8 mouse cellular contexts compared by ENCODE assay signal in genomic region chr4:151981363-151981762, GRCm38 (mm10). TPM values are rescaled to one million over a fixed set of nuclear protein-coding genes. Genes with fewer than 3 reads are reported as not detected.
DNase-seq lines count a peak whose midpoint lies in the region; ATAC-seq and TF ChIP-seq lines count a peak whose summit lies in the region.

No protein-coding gene starts in this region.

- TF ChIP-seq CTCF in brain, embryonic 14.5 days (IDR thresholded peaks at IDR 0.05; ENCODE audit: borderline replicate concordance, extremely low read depth, insufficient read depth, insufficient read length) = peak; percentile 100

- H3K36me3 ChIP-seq in heart, embryonic 12.5 days = peaks cover 61% of the 10 kb centered on the region
- H3K36me3 ChIP-seq in kidney, embryonic 16.5 days (ENCODE audit: insufficient read depth, low read length) = peaks cover 19% of the 10 kb centered on the region; the same call in 1 of the 2 replicates
- peaks cover 71% of the 10 kb centered on the region for H3K36me3 ChIP-seq in liver, embryonic 12.5 days
- peaks cover 22% of the 10 kb centered on the region for H3K36me3 ChIP-seq in stomach, embryonic 14.5 days (ENCODE audit: control insufficient read depth, insufficient read depth, low read length)

- peak; percentile 78 for DNase-seq in CD4-positive helper T cell, adult 2 months (ENCODE audit: low read depth, low spot score)
- peak; percentile 80 for DNase-seq in brain, embryonic 14.5 days (ENCODE audit: low read depth)
- DNase-seq in natural killer cell, adult 2 months (ENCODE audit: low spot score in 2 of 2) = peak; percentile 61 to 74

- H3K9me3 ChIP-seq in heart, embryonic 12.5 days (replicated peaks) = no peaks in the 10 kb centered on the region
- H3K9me3 ChIP-seq in kidney, embryonic 16.5 days (ENCODE audit: low read length) = no peaks in the 10 kb centered on the region
- no peaks in the 10 kb centered on the region for H3K9me3 ChIP-seq in liver, embryonic 12.5 days (replicated peaks)
- H3K9me3 ChIP-seq in stomach, embryonic 14.5 days (ENCODE audit: control insufficient read depth, low read depth, low read length) = no peaks in the 10 kb centered on the region

- no peak overlapping the region for H3K4me3 ChIP-seq in heart, embryonic 12.5 days
- no peak overlapping the region for H3K4me3 ChIP-seq in kidney, embryonic 16.5 days (ENCODE audit: low read length)
- no peak overlapping the region for H3K4me3 ChIP-seq in liver, embryonic 12.5 days
- no peak overlapping the region for H3K4me3 ChIP-seq in stomach, embryonic 14.5 days (ENCODE audit: low read depth, low read length)

- 17% methylated on average over 5 of the region's 5 CpGs for WGBS in heart, embryonic 12.5 days
- 6% methylated on average over 5 of the region's 5 CpGs for WGBS in kidney, embryonic 16.5 days
- 18% methylated on average over 5 of the region's 5 CpGs for WGBS in liver, embryonic 12.5 days (ENCODE audit: insufficient replicate concordance)
- 8% methylated on average over 5 of the region's 5 CpGs for WGBS in stomach, embryonic 14.5 days

- H3K4me1 ChIP-seq in heart, embryonic 12.5 days (replicated peaks) = peaks cover 27% of the 10 kb centered on the region
- peaks cover 11% of the 10 kb centered on the region for H3K4me1 ChIP-seq in kidney, embryonic 16.5 days (ENCODE audit: insufficient read depth, low read length)
- H3K4me1 ChIP-seq in liver, embryonic 12.5 days = peaks cover 28% of the 10 kb centered on the region
- H3K4me1 ChIP-seq in stomach, embryonic 14.5 days (ENCODE audit: control insufficient read depth, insufficient read depth, low read length) = 0 out of 2 replicates have a peak, but pooled peaks cover 4% of the 10 kb centered on the region

- TF ChIP-seq POLR2A in brain, embryonic 14.5 days (IDR thresholded peaks at IDR 0.05; ENCODE audit: borderline replicate concordance, extremely low read depth, insufficient read depth, insufficient read length, poor library complexity, severe bottlenecking) = no peak

- peak; percentile 83 for ATAC-seq in erythroblast, adult 5-6 weeks (replicated peaks; ENCODE audit: low FRiP score, poor library complexity, severe bottlenecking)
- ATAC-seq in heart, embryonic 12.5 days (ENCODE audit: insufficient number of reproducible peaks, low FRiP score) = peak; percentile 60
- ATAC-seq in kidney, embryonic 16.5 days (ENCODE audit: low FRiP score, low TSS enrichment) = peak; percentile 33
- peak; percentile 70 for ATAC-seq in liver, embryonic 12.5 days
- ATAC-seq in stomach, embryonic 14.5 days (ENCODE audit: insufficient number of reproducible peaks, insufficient read depth, low FRiP score, low read depth) = peak; percentile 72

- H3K9ac ChIP-seq in heart, embryonic 12.5 days = no peak overlapping the region
- no peak overlapping the region for H3K9ac ChIP-seq in kidney, embryonic 16.5 days (replicated peaks; ENCODE audit: low read length)
- no peak overlapping the region for H3K9ac ChIP-seq in liver, embryonic 12.5 days
- H3K9ac ChIP-seq in stomach, embryonic 14.5 days (replicated peaks; ENCODE audit: low read depth, low read length) = no peak overlapping the region

- no peaks in the 10 kb centered on the region for H3K27me3 ChIP-seq in heart, embryonic 12.5 days (replicated peaks)
- no peaks in the 10 kb centered on the region for H3K27me3 ChIP-seq in kidney, embryonic 16.5 days (ENCODE audit: insufficient read depth, low read length)
- H3K27me3 ChIP-seq in liver, embryonic 12.5 days (replicated peaks) = no peaks in the 10 kb centered on the region
- H3K27me3 ChIP-seq in stomach, embryonic 14.5 days (ENCODE audit: control insufficient read depth, insufficient read depth, low read length) = no peaks in the 10 kb centered on the region

- no peak overlapping the region for H3K4me2 ChIP-seq in heart, embryonic 12.5 days
- no peak overlapping the region for H3K4me2 ChIP-seq in kidney, embryonic 16.5 days (replicated peaks; ENCODE audit: low read depth, low read length)
- no peak overlapping the region for H3K4me2 ChIP-seq in liver, embryonic 12.5 days
- no peak overlapping the region for H3K4me2 ChIP-seq in stomach, embryonic 14.5 days (replicated peaks; ENCODE audit: low read depth, low read length)

- H3K27ac ChIP-seq in heart, embryonic 12.5 days (ENCODE audit: poor library complexity, severe bottlenecking) = no peak overlapping the region
- no peak overlapping the region for H3K27ac ChIP-seq in kidney, embryonic 16.5 days (ENCODE audit: low read length)
- H3K27ac ChIP-seq in liver, embryonic 12.5 days = no peak overlapping the region
- H3K27ac ChIP-seq in stomach, embryonic 14.5 days (ENCODE audit: low read length) = no peak overlapping the region

RNA-seq across cellular contexts. Expression of gene Thap3, which starts 7.4 kb away (rescaled TPM):
- polyA plus RNA-seq in brain, embryonic 14.5 days (2012; rRNA removed) = 37.9 and 43.4 TPM in 2 replicates
- 0.58 and 2.1 TPM in 2 replicates for total RNA-seq in erythroblast, adult 5-6 weeks (2015; ENCODE audit: low replicate concordance)
- 0.84 TPM in 1 of 2 replicates, not detected in the other for total RNA-seq in erythroblast, adult 5-6 weeks (2017; ENCODE audit: low replicate concordance)
- polyA plus RNA-seq in heart, embryonic 12.5 days (2016; fragmentation: Nextera tagmentation; extraction: Ambion mirVana) = 25.2 and 26.6 TPM in 2 replicates
- polyA plus RNA-seq in kidney, embryonic 16.5 days (2015; fragmentation: Nextera tagmentation; extraction: Ambion mirVana) = 42.4 and 46.4 TPM in 2 replicates
- polyA plus RNA-seq in liver, embryonic 12.5 days (2016; fragmentation: Nextera tagmentation; extraction: Ambion mirVana) = 10.0 and 10.3 TPM in 2 replicates
- polyA plus RNA-seq in stomach, embryonic 14.5 days (2014; fragmentation: Nextera tagmentation; extraction: Ambion mirVana) = 35.6 and 38.2 TPM in 2 replicates

RNA-seq across cellular contexts. Expression of gene Phf13, which starts 14.7 kb away (rescaled TPM):
- 18.4 and 19.6 TPM in 2 replicates for polyA plus RNA-seq in brain, embryonic 14.5 days (2012; rRNA removed)
- total RNA-seq in erythroblast, adult 5-6 weeks (2015; ENCODE audit: low replicate concordance) = 0.42 and 1.9 TPM in 2 replicates
- 0.85 and 0.98 TPM in 2 replicates for total RNA-seq in erythroblast, adult 5-6 weeks (2017; ENCODE audit: low replicate concordance)
- 26.7 and 27.0 TPM in 2 replicates for polyA plus RNA-seq in heart, embryonic 12.5 days (2016; fragmentation: Nextera tagmentation; extraction: Ambion mirVana)
- polyA plus RNA-seq in kidney, embryonic 16.5 days (2015; fragmentation: Nextera tagmentation; extraction: Ambion mirVana) = 31.2 and 33.3 TPM in 2 replicates
- polyA plus RNA-seq in liver, embryonic 12.5 days (2016; fragmentation: Nextera tagmentation; extraction: Ambion mirVana) = 10.4 and 11.2 TPM in 2 replicates
- polyA plus RNA-seq in stomach, embryonic 14.5 days (2014; fragmentation: Nextera tagmentation; extraction: Ambion mirVana) = 22.7 and 22.8 TPM in 2 replicates

RNA-seq across cellular contexts. Expression of gene Klhl21, which starts 27.2 kb away (rescaled TPM):
- polyA plus RNA-seq in brain, embryonic 14.5 days (2012; rRNA removed) = 3.7 and 5.0 TPM in 2 replicates
- total RNA-seq in erythroblast, adult 5-6 weeks (2015; ENCODE audit: low replicate concordance) = 0.77 and 2.3 TPM in 2 replicates
- total RNA-seq in erythroblast, adult 5-6 weeks (2017; ENCODE audit: low replicate concordance) = 2.7 and 4.2 TPM in 2 replicates
- 41.0 and 41.4 TPM in 2 replicates for polyA plus RNA-seq in heart, embryonic 12.5 days (2016; fragmentation: Nextera tagmentation; extraction: Ambion mirVana)
- 12.1 and 12.6 TPM in 2 replicates for polyA plus RNA-seq in kidney, embryonic 16.5 days (2015; fragmentation: Nextera tagmentation; extraction: Ambion mirVana)
- 10.9 and 12.0 TPM in 2 replicates for polyA plus RNA-seq in liver, embryonic 12.5 days (2016; fragmentation: Nextera tagmentation; extraction: Ambion mirVana)
- 5.8 and 7.3 TPM in 2 replicates for polyA plus RNA-seq in stomach, embryonic 14.5 days (2014; fragmentation: Nextera tagmentation; extraction: Ambion mirVana)

RNA-seq across cellular contexts. Expression of gene Zbtb48, which starts 46.1 kb away (rescaled TPM):
- 26.8 and 33.6 TPM in 2 replicates for polyA plus RNA-seq in brain, embryonic 14.5 days (2012; rRNA removed)
- total RNA-seq in erythroblast, adult 5-6 weeks (2015; ENCODE audit: low replicate concordance) = 2.7 and 2.9 TPM in 2 replicates
- 2.9 and 4.2 TPM in 2 replicates for total RNA-seq in erythroblast, adult 5-6 weeks (2017; ENCODE audit: low replicate concordance)
- 13.9 and 15.1 TPM in 2 replicates for polyA plus RNA-seq in heart, embryonic 12.5 days (2016; fragmentation: Nextera tagmentation; extraction: Ambion mirVana)
- polyA plus RNA-seq in kidney, embryonic 16.5 days (2015; fragmentation: Nextera tagmentation; extraction: Ambion mirVana) = 25.3 and 26.0 TPM in 2 replicates
- 11.4 and 12.2 TPM in 2 replicates for polyA plus RNA-seq in liver, embryonic 12.5 days (2016; fragmentation: Nextera tagmentation; extraction: Ambion mirVana)
- polyA plus RNA-seq in stomach, embryonic 14.5 days (2014; fragmentation: Nextera tagmentation; extraction: Ambion mirVana) = 18.0 and 21.8 TPM in 2 replicates

RNA-seq across cellular contexts. Expression of gene Dnajc11, which starts 47.9 kb away (rescaled TPM):
- polyA plus RNA-seq in brain, embryonic 14.5 days (2012; rRNA removed) = 84.0 and 84.3 TPM in 2 replicates
- 17.1 and 26.3 TPM in 2 replicates for total RNA-seq in erythroblast, adult 5-6 weeks (2015; ENCODE audit: low replicate concordance)
- 39.4 and 50.2 TPM in 2 replicates for total RNA-seq in erythroblast, adult 5-6 weeks (2017; ENCODE audit: low replicate concordance)
- 61.1 and 63.8 TPM in 2 replicates for polyA plus RNA-seq in heart, embryonic 12.5 days (2016; fragmentation: Nextera tagmentation; extraction: Ambion mirVana)
- polyA plus RNA-seq in kidney, embryonic 16.5 days (2015; fragmentation: Nextera tagmentation; extraction: Ambion mirVana) = 79.5 and 88.4 TPM in 2 replicates
- polyA plus RNA-seq in liver, embryonic 12.5 days (2016; fragmentation: Nextera tagmentation; extraction: Ambion mirVana) = 74.4 and 85.1 TPM in 2 replicates
- polyA plus RNA-seq in stomach, embryonic 14.5 days (2014; fragmentation: Nextera tagmentation; extraction: Ambion mirVana) = 59.9 and 62.6 TPM in 2 replicates

Comparison
In these comparisons a context has a peak if more than half of its experiments do, and no peak if none do; other contexts are left out.
1. ATAC-seq: peak in every context shown above with its lines; median percentile 83 in erythroblast, adult 5-6 weeks; 72 in stomach, embryonic 14.5 days; 70 in liver, embryonic 12.5 days; 60 in heart, embryonic 12.5 days; 33 in kidney, embryonic 16.5 days.